Mouse (Mus musculus) small intestine, adult 2 months (tissue): ENCODE measurements around the gene Tmem97.

Source experiments
- CTCF ChIP-seq: fragments of 200-500 bp; IDR thresholded peaks from 2 replicates; pipeline ENCODE4 v1.5.1; 2012; ENCODE audit warnings: low read depth, mild to moderate bottlenecking, control low read depth, inconsistent platforms, low read length, moderate library complexity, mixed read lengths; ENCODE audit not compliant: insufficient replicate concordance, insufficient read length; ENCODE audit errors: extremely low read depth
- POLR2A ChIP-seq: fragments of 200-500 bp; IDR thresholded peaks from 2 replicates; pipeline ENCODE4 v1.6.1; 2012; ENCODE audit warnings: low read depth, mild to moderate bottlenecking, control low read depth, inconsistent platforms, low read length, moderate library complexity

DNA sequence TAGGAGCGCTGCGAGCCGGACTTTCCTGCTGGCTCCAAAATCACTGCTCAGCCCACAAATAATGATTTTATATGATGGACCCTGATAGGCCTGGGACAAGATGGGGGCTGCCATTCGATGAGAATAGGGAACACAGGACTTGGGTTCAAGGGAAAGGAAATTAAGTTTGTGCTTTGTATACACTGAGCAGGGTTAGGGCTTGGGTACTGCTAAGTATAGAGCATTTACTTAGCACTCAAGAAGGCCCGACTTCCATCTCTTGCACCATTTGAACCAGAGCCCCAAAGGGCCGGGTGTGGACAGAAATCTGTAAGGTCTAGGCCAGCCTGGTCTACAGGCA is 452 bp upstream of the Tmem97 start:
- no peak for TF ChIP-seq POLR2A
- no peak for TF ChIP-seq CTCF
